Mouse (Mus musculus): ENCODE results near the gene Cd180. TPM values are rescaled to one million over a fixed set of nuclear protein-coding genes. Genes with fewer than 3 reads are reported as not detected.
"Not testable (repeated sequence)": the region's sequence is repeated elsewhere in the genome, so short reads cannot be mapped to it uniquely, and the experiment has no call there.

The Cd180 gene
- polyA plus RNA-seq, 1 experiment from 2014 or later = not detected

GRCm38 (mm10) chr13:102698751-102699323, 5.5 kb downstream of the Cd180 start:
- DNase-seq (ENCODE audit: low read depth, low spot score) = peak; percentile 24
- ChIA-PET CTCF (no interaction called here), POLR2A (no interaction called here)
- in situ Hi-C loops (cut with MboI; ENCODE audit: low pct_unique_long_range_greater_than_20kb) = no loop called here
- no peaks in the 10 kb centered on the region for H3K27me3 ChIP-seq
- no peak for TF ChIP-seq CTCF (IDR thresholded peaks at IDR 0.05)
- peak; percentile 31 for ATAC-seq

- no peaks in the 10 kb centered on the region for H3K27me3 ChIP-seq
- in situ Hi-C loops (cut with MboI; ENCODE audit: low pct_unique_long_range_greater_than_20kb) = no loop called here
- DNase-seq (ENCODE audit: low read depth, low spot score) (no peak), ATAC-seq (no peak)
- POLR2A ChIA-PET = no interaction called here
- CTCF ChIA-PET = interaction anchor here (1.6 kb wide), 1 partner anchor 9 kb away, joined by 4 read pairs; no protein-coding TSS in a partner anchor
- TF ChIP-seq CTCF (IDR thresholded peaks at IDR 0.05) = no peak
Measured at GRCm38 (mm10) chr13:102700176-102700575, 6.8 kb downstream of the Cd180 start.

GRCm38 (mm10) chr13:102700744-102701143, 7.4 kb downstream of the Cd180 start:
- ATAC-seq = no peak
- in situ Hi-C loops (cut with MboI; ENCODE audit: low pct_unique_long_range_greater_than_20kb) = no loop called here
- POLR2A ChIA-PET = no interaction called here

GRCm38 (mm10) chr13:102716973-102717372, 23.6 kb downstream of the Cd180 start:
- ATAC-seq = no peak
- in situ Hi-C loops (cut with MboI; ENCODE audit: low pct_unique_long_range_greater_than_20kb) = no loop called here
- TF ChIP-seq CTCF (IDR thresholded peaks at IDR 0.05) = no peak
- POLR2A ChIA-PET = no interaction called here
- CTCF ChIA-PET = no interaction called here
- DNase-seq (ENCODE audit: low read depth, low spot score) = no peak
- no peaks in the 10 kb centered on the region for H3K27me3 ChIP-seq

More at GRCm38 (mm10) chr13:102700744-102701143, 7.4 kb downstream of the Cd180 start:
- CTCF ChIA-PET = interaction anchor here (1.6 kb wide), 1 partner anchor 9 kb away, joined by 4 read pairs; no protein-coding TSS in a partner anchor
- DNase-seq (ENCODE audit: low read depth, low spot score) = no peak
- H3K27me3 ChIP-seq = no peaks in the 10 kb centered on the region
- no peak for TF ChIP-seq CTCF (IDR thresholded peaks at IDR 0.05)

- CTCF ChIA-PET = interaction anchor here (1.3 kb wide), 1 partner anchor 16 kb away, joined by 4 read pairs; no protein-coding TSS in a partner anchor
- no peaks in the 10 kb centered on the region for H3K27me3 ChIP-seq
- DNase-seq (ENCODE audit: low read depth, low spot score) (no peak), ATAC-seq (no peak)
- POLR2A ChIA-PET = interaction anchor here (0.6 kb wide), 2 partner anchors 268 to 489 kb away, joined by 3 read pairs; no protein-coding TSS in a partner anchor
- no peak for TF ChIP-seq CTCF (IDR thresholded peaks at IDR 0.05)
- in situ Hi-C loops (cut with MboI; ENCODE audit: low pct_unique_long_range_greater_than_20kb) = no loop called here
Measured at GRCm38 (mm10) chr13:102725416-102725815, 32.1 kb downstream of the Cd180 start.

GRCm38 (mm10) chr13:102725906-102726305, 32.5 kb downstream of the Cd180 start:
- ChIA-PET POLR2A (interaction anchor here (0.6 kb wide), 2 partner anchors 269 to 488 kb away, joined by 3 read pairs; no protein-coding TSS in a partner anchor), CTCF (interaction anchor here (1.3 kb wide), 1 partner anchor 17 kb away, joined by 4 read pairs; no protein-coding TSS in a partner anchor)
- in situ Hi-C loops (cut with MboI; ENCODE audit: low pct_unique_long_range_greater_than_20kb) = no loop called here
- DNase-seq (ENCODE audit: low read depth, low spot score) = no peak
- no peaks in the 10 kb centered on the region for H3K27me3 ChIP-seq
- ATAC-seq = no peak
- no peak for TF ChIP-seq CTCF (IDR thresholded peaks at IDR 0.05)

- no peaks in the 10 kb centered on the region for H3K27me3 ChIP-seq
- POLR2A ChIA-PET = interaction anchor here (0.5 kb wide), 1 partner anchor 72 kb away, joined by 3 read pairs; no protein-coding TSS in a partner anchor
- DNase-seq (ENCODE audit: low read depth, low spot score) (no peak), ATAC-seq (no peak)
- no peak for TF ChIP-seq CTCF (IDR thresholded peaks at IDR 0.05)
- CTCF ChIA-PET = interaction anchor here (2.3 kb wide), 1 partner anchor 17 kb away, joined by 11 read pairs; no protein-coding TSS in a partner anchor
- in situ Hi-C loops (cut with MboI; ENCODE audit: low pct_unique_long_range_greater_than_20kb) = no loop called here
Measured at GRCm38 (mm10) chr13:102726876-102727275, 33.5 kb downstream of the Cd180 start.

- in situ Hi-C loops (cut with MboI; ENCODE audit: low pct_unique_long_range_greater_than_20kb) = no loop called here
- TF ChIP-seq CTCF (IDR thresholded peaks at IDR 0.05) = no peak
- POLR2A ChIA-PET = no interaction called here
- CTCF ChIA-PET = interaction anchor here (2.3 kb wide), 1 partner anchor 16 kb away, joined by 11 read pairs; no protein-coding TSS in a partner anchor
- ATAC-seq (no peak), DNase-seq (ENCODE audit: low read depth, low spot score) (no peak)
- no peaks in the 10 kb centered on the region for H3K27me3 ChIP-seq
Measured at GRCm38 (mm10) chr13:102728035-102728434, 34.7 kb downstream of the Cd180 start.

GRCm38 (mm10) chr13:102728951-102729350, 35.6 kb downstream of the Cd180 start:
- DNase-seq (ENCODE audit: low read depth, low spot score); in situ Hi-C loops (cut with MboI; ENCODE audit: low pct_unique_long_range_greater_than_20kb); POLR2A ChIA-PET; ATAC-seq; H3K27me3 ChIP-seq; CTCF ChIA-PET: not testable (repeated sequence)

GRCm38 (mm10) chr13:102733063-102733462, 39.7 kb downstream of the Cd180 start:
- DNase-seq (ENCODE audit: low read depth, low spot score) = no peak
- POLR2A ChIA-PET = no interaction called here
- ATAC-seq = no peak
- H3K27me3 ChIP-seq = no peaks in the 10 kb centered on the region
- CTCF ChIA-PET = no interaction called here
- TF ChIP-seq CTCF (IDR thresholded peaks at IDR 0.05) = no peak
- in situ Hi-C loops (cut with MboI; ENCODE audit: low pct_unique_long_range_greater_than_20kb) = loop anchor here (5.0 kb wide), 1 partner anchor 41 kb away; the partner anchor contains the start of gene Cd180

GRCm38 (mm10) chr13:102737811-102738210, 44.5 kb downstream of the Cd180 start:
- DNase-seq (ENCODE audit: low read depth, low spot score) = no peak
- POLR2A ChIA-PET = no interaction called here
- in situ Hi-C loops (cut with MboI; ENCODE audit: low pct_unique_long_range_greater_than_20kb) = no loop called here
- CTCF ChIA-PET = interaction anchor here (1.3 kb wide), 1 partner anchor 59 kb away, joined by 5 read pairs; no protein-coding TSS in a partner anchor
- TF ChIP-seq CTCF (IDR thresholded peaks at IDR 0.05) = no peak
- H3K27me3 ChIP-seq = no peaks in the 10 kb centered on the region
- no peak for ATAC-seq
